Mouse (Mus musculus): Measurements from ENCODE around the gene Lep. TPM values are rescaled to one million over a fixed set of nuclear protein-coding genes. Genes with fewer than 3 reads are reported as not detected.

Gene Lep
- polyA plus RNA-seq, 1 experiment from 2014 or later: not detected

- WGBS: 80% methylated on average over 7 of the region's 7 CpGs
- H3K27ac ChIP-seq (replicated peaks; ENCODE audit: low read depth, low read length): no peak overlapping the region
- ATAC-seq (replicated peaks; ENCODE audit: insufficient number of reproducible peaks, low FRiP score, low TSS enrichment, low read depth): no peak
Observed at GRCm38 (mm10) chr6:29053181-29053580, 6.8 kb upstream of the Lep start.

GRCm38 (mm10) chr6:29056377-29056776, 3.6 kb upstream of the Lep start:
- no peak for ATAC-seq (replicated peaks; ENCODE audit: insufficient number of reproducible peaks, low FRiP score, low TSS enrichment, low read depth)
- Histone ChIP-seq H3K9me3 (replicated peaks; ENCODE audit: control insufficient read depth, low read length) (no peaks in the 10 kb centered on the region), H3K27ac (replicated peaks; ENCODE audit: low read depth, low read length) (no peak overlapping the region), H3K27me3 (ENCODE audit: control insufficient read depth, insufficient read depth, low read length) (no peaks in the 10 kb centered on the region), H3K36me3 (replicated peaks; ENCODE audit: control insufficient read depth, insufficient read depth, low read depth, low read length) (no peaks in the 10 kb centered on the region), H3K4me1 (ENCODE audit: control insufficient read depth, insufficient read depth, low read length) (no peaks in the 10 kb centered on the region), H3K4me2 (ENCODE audit: low read depth, low read length) (no peak overlapping the region), H3K9ac (replicated peaks; ENCODE audit: low read length) (no peak overlapping the region), H3K4me3 (ENCODE audit: low read depth, low read length) (no peak overlapping the region)
- 89% methylated on average over 7 of the region's 7 CpGs for WGBS
- DNase-seq (ENCODE audit: low spot score): no peak

More at GRCm38 (mm10) chr6:29053181-29053580, 6.8 kb upstream of the Lep start:
- Histone ChIP-seq H3K27me3 (ENCODE audit: control insufficient read depth, insufficient read depth, low read length) (no peaks in the 10 kb centered on the region), H3K36me3 (replicated peaks; ENCODE audit: control insufficient read depth, insufficient read depth, low read depth, low read length) (no peaks in the 10 kb centered on the region), H3K4me3 (ENCODE audit: low read depth, low read length) (no peak overlapping the region), H3K9me3 (replicated peaks; ENCODE audit: control insufficient read depth, low read length) (no peaks in the 10 kb centered on the region), H3K4me2 (ENCODE audit: low read depth, low read length) (no peak overlapping the region), H3K9ac (replicated peaks; ENCODE audit: low read length) (no peak overlapping the region), H3K4me1 (ENCODE audit: control insufficient read depth, insufficient read depth, low read length) (no peaks in the 10 kb centered on the region)
- no peak for DNase-seq (ENCODE audit: low spot score)

GRCm38 (mm10) chr6:29066389-29066790, 6.4 kb downstream of the Lep start:
- H3K36me3 ChIP-seq (replicated peaks; ENCODE audit: control insufficient read depth, insufficient read depth, low read depth, low read length): no peaks in the 10 kb centered on the region
- ATAC-seq (replicated peaks; ENCODE audit: insufficient number of reproducible peaks, low FRiP score, low TSS enrichment, low read depth) (no peak), DNase-seq (ENCODE audit: low spot score) (no peak)
- H3K9me3 ChIP-seq (replicated peaks; ENCODE audit: control insufficient read depth, low read length): no peaks in the 10 kb centered on the region
- H3K4me2 ChIP-seq (ENCODE audit: low read depth, low read length): no peak overlapping the region
- WGBS: 83% methylated on average over 8 of the region's 8 CpGs
- no peaks in the 10 kb centered on the region for H3K27me3 ChIP-seq (ENCODE audit: control insufficient read depth, insufficient read depth, low read length)
- no peaks in the 10 kb centered on the region for H3K4me1 ChIP-seq (ENCODE audit: control insufficient read depth, insufficient read depth, low read length)
- H3K9ac ChIP-seq (replicated peaks; ENCODE audit: low read length): no peak overlapping the region
- H3K27ac ChIP-seq (replicated peaks; ENCODE audit: low read depth, low read length): no peak overlapping the region
- no peak overlapping the region for H3K4me3 ChIP-seq (ENCODE audit: low read depth, low read length)

GRCm38 (mm10) chr6:29072258-29072657, 12.2 kb downstream of the Lep start:
- no peak overlapping the region for H3K27ac ChIP-seq (replicated peaks; ENCODE audit: low read depth, low read length)
- no peaks in the 10 kb centered on the region for H3K36me3 ChIP-seq (replicated peaks; ENCODE audit: control insufficient read depth, insufficient read depth, low read depth, low read length)
- H3K4me1 ChIP-seq (ENCODE audit: control insufficient read depth, insufficient read depth, low read length): no peaks in the 10 kb centered on the region
- ATAC-seq (replicated peaks; ENCODE audit: insufficient number of reproducible peaks, low FRiP score, low TSS enrichment, low read depth) (no peak), DNase-seq (ENCODE audit: low spot score) (no peak)
- no peaks in the 10 kb centered on the region for H3K27me3 ChIP-seq (ENCODE audit: control insufficient read depth, insufficient read depth, low read length)
- H3K9ac ChIP-seq (replicated peaks; ENCODE audit: low read length): no peak overlapping the region
- 80% methylated on average over 4 of the region's 4 CpGs for WGBS
- H3K4me2 ChIP-seq (ENCODE audit: low read depth, low read length): no peak overlapping the region
- H3K4me3 ChIP-seq (ENCODE audit: low read depth, low read length): no peak overlapping the region
- H3K9me3 ChIP-seq (replicated peaks; ENCODE audit: control insufficient read depth, low read length): no peaks in the 10 kb centered on the region

GRCm38 (mm10) chr6:29073462-29074132, 13.6 kb downstream of the Lep start:
- 65% methylated on average over 11 of the region's 11 CpGs for WGBS
- ATAC-seq (replicated peaks; ENCODE audit: insufficient number of reproducible peaks, low FRiP score, low TSS enrichment, low read depth) (no peak), DNase-seq (ENCODE audit: low spot score) (no peak)

GRCm38 (mm10) chr6:29074133-29074469, 14.1 kb downstream of the Lep start:
- H3K36me3 ChIP-seq (replicated peaks; ENCODE audit: control insufficient read depth, insufficient read depth, low read depth, low read length): no peaks in the 10 kb centered on the region
- no peaks in the 10 kb centered on the region for H3K4me1 ChIP-seq (ENCODE audit: control insufficient read depth, insufficient read depth, low read length)
- H3K4me3 ChIP-seq (ENCODE audit: low read depth, low read length): no peak overlapping the region
- H3K9me3 ChIP-seq (replicated peaks; ENCODE audit: control insufficient read depth, low read length): no peaks in the 10 kb centered on the region
- ATAC-seq (replicated peaks; ENCODE audit: insufficient number of reproducible peaks, low FRiP score, low TSS enrichment, low read depth): no peak
- no peak overlapping the region for H3K27ac ChIP-seq (replicated peaks; ENCODE audit: low read depth, low read length)
- H3K4me2 ChIP-seq (ENCODE audit: low read depth, low read length): no peak overlapping the region
- no peak overlapping the region for H3K9ac ChIP-seq (replicated peaks; ENCODE audit: low read length)
- H3K27me3 ChIP-seq (ENCODE audit: control insufficient read depth, insufficient read depth, low read length): no peaks in the 10 kb centered on the region
- DNase-seq (ENCODE audit: low spot score): no peak

More at GRCm38 (mm10) chr6:29073462-29074132, 13.6 kb downstream of the Lep start:
- Histone ChIP-seq H3K4me2 (ENCODE audit: low read depth, low read length) (no peak overlapping the region), H3K36me3 (replicated peaks; ENCODE audit: control insufficient read depth, insufficient read depth, low read depth, low read length) (no peaks in the 10 kb centered on the region), H3K27me3 (ENCODE audit: control insufficient read depth, insufficient read depth, low read length) (no peaks in the 10 kb centered on the region), H3K27ac (replicated peaks; ENCODE audit: low read depth, low read length) (no peak overlapping the region), H3K4me3 (ENCODE audit: low read depth, low read length) (no peak overlapping the region), H3K9me3 (replicated peaks; ENCODE audit: control insufficient read depth, low read length) (no peaks in the 10 kb centered on the region), H3K9ac (replicated peaks; ENCODE audit: low read length) (no peak overlapping the region), H3K4me1 (ENCODE audit: control insufficient read depth, insufficient read depth, low read length) (no peaks in the 10 kb centered on the region)

- WGBS: 71% methylated on average over 4 of the region's 4 CpGs
- Histone ChIP-seq H3K4me3 (ENCODE audit: low read depth, low read length) (no peak overlapping the region), H3K27me3 (ENCODE audit: control insufficient read depth, insufficient read depth, low read length) (no peaks in the 10 kb centered on the region), H3K27ac (replicated peaks; ENCODE audit: low read depth, low read length) (no peak overlapping the region), H3K9ac (replicated peaks; ENCODE audit: low read length) (no peak overlapping the region), H3K36me3 (replicated peaks; ENCODE audit: control insufficient read depth, insufficient read depth, low read depth, low read length) (no peaks in the 10 kb centered on the region), H3K4me2 (ENCODE audit: low read depth, low read length) (no peak overlapping the region), H3K4me1 (ENCODE audit: control insufficient read depth, insufficient read depth, low read length) (no peaks in the 10 kb centered on the region), H3K9me3 (replicated peaks; ENCODE audit: control insufficient read depth, low read length) (no peaks in the 10 kb centered on the region)
- no peak for ATAC-seq (replicated peaks; ENCODE audit: insufficient number of reproducible peaks, low FRiP score, low TSS enrichment, low read depth)
- DNase-seq (ENCODE audit: low spot score): no peak
Observed at GRCm38 (mm10) chr6:29079291-29079690, 19.3 kb downstream of the Lep start.

GRCm38 (mm10) chr6:29081826-29082363, 21.9 kb downstream of the Lep start:
- DNase-seq (ENCODE audit: low spot score) (no peak), ATAC-seq (replicated peaks; ENCODE audit: insufficient number of reproducible peaks, low FRiP score, low TSS enrichment, low read depth) (no peak)
- no peak overlapping the region for H3K9ac ChIP-seq (replicated peaks; ENCODE audit: low read length)
- H3K27me3 ChIP-seq (ENCODE audit: control insufficient read depth, insufficient read depth, low read length): no peaks in the 10 kb centered on the region
- H3K4me3 ChIP-seq (ENCODE audit: low read depth, low read length): no peak overlapping the region
- H3K27ac ChIP-seq (replicated peaks; ENCODE audit: low read depth, low read length): no peak overlapping the region
- H3K4me1 ChIP-seq (ENCODE audit: control insufficient read depth, insufficient read depth, low read length): no peaks in the 10 kb centered on the region
- no peaks in the 10 kb centered on the region for H3K9me3 ChIP-seq (replicated peaks; ENCODE audit: control insufficient read depth, low read length)
- no peak overlapping the region for H3K4me2 ChIP-seq (ENCODE audit: low read depth, low read length)
- no peaks in the 10 kb centered on the region for H3K36me3 ChIP-seq (replicated peaks; ENCODE audit: control insufficient read depth, insufficient read depth, low read depth, low read length)
- 79% methylated on average over 10 of the region's 10 CpGs for WGBS
